Mouse (Mus musculus) left cerebral cortex, adult 9 months (tissue): Measurements from ENCODE around the gene Ldhal6b.
A peak's percentile ranks its signal among the peaks of the same experiment; 100 is the strongest.

Experiments
- DNase-seq, 2 experiments: peaks; one replicate each; pipeline ENCODE4 v3.0.0; 2022; ENCODE audit warnings: low spot score in 2 of 2

Ldhal6b gene

DNA sequence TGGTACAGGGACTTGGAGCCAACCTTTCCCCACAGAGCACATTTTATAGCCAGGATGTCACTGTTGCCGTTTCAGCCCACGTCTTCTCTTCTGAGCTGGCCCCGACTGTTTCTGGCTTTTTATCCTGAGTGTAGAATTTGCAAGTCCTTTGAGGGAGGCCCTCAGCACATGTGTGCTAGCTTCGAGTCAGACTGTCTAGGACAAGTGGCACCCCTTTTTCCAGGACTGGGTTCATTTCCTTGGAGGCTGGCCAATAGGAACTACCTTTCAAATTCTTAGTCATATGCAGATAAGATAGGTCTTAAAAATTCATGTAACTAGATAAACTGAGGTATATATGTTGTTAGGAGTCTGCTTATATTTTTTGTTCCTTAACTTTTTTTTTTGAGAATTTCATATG, 8.2 kb downstream of the Ldhal6b start:
- no peak for DNase-seq

DNA sequence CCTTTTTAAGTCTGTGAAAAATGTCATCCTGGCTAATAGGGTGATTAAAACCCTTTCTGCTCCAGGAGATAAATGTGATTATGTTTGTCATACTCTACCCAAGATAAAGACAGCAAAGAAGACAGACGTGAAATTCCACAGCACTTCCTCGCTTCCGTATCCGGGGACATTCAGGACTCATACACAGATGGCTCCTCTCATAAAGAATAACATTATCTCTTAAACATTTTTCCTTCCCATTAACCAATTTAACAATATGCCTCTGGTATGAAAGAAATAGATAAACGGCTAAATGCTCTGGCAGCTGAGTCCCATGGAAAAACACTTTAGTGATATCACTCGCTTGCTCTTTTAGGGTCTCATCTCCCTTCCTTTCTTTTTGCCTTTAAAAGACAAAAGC, 11.5 kb downstream of the Ldhal6b start:
- no peak for DNase-seq

- no peak for DNase-seq
Measured at GRCm38 (mm10) chr17:5406566-5406965, 12.0 kb downstream of the Ldhal6b start.

DNA sequence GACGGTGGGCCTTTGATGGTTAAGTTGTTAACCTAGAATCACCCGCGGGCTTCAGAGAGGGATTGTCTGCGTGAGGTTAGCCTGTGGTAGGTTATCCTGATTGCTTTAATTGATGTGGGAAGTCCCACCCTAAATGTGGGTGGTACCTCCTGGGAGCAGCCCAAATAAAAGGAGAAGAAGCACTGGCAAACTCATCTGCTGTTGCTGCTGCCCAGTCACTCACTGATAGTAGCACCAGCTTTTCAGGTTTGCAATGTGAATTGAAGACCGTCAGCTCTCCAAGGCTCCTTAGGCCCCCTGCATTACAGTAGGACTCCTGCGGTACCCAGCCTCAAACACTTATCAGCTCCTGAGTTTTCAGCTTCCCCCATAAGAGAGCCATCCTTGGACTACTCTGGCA, 14.7 kb downstream of the Ldhal6b start:
- DNase-seq: no peak

DNA sequence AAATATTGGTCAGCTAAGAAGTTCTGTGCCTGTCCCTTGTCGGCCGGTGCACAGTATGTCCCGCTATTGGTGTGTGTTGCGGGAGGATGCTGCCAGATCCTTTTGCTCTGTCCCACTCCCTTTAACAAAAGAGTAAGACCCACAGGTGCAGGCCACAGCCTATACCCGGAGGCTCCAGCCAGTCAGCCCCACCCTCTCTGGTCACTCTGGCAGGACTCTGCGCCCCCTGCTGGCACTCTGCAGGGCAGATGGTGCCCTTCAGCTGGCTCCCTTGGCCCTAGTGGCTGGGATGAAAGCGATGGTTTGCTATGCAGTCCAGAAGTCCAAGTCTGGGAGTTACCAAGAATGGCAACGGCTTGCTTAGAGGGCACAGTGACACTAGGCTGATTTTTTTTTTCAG, 15.9 kb downstream of the Ldhal6b start:
- DNase-seq: peak in 1 of 2 experiments; percentile 65

DNA sequence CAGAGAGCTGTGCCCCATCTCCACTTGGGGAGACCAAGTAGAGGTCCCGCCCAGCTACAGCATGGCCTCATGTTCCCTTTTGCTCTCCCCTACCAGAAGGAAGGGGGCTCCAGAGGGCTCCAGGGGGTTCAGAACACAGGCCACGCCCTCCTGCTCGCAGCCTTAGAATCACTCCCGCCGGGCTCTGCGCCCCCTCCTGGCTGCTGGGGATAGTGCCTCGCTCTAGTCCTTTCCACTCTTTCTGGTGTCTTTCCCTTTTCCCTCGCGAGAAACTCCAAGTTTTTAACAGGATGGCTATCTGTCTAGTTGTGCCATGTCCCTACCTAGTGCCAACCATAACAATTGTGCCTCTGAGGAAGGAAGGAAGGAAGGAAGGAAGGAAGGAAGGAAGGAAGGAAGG, 16.5 kb downstream of the Ldhal6b start:
- peak in 1 of 2 experiments; percentile 68 for DNase-seq

- DNase-seq: no peak
Measured at GRCm38 (mm10) chr17:5401288-5401687, 17.3 kb downstream of the Ldhal6b start.

DNA sequence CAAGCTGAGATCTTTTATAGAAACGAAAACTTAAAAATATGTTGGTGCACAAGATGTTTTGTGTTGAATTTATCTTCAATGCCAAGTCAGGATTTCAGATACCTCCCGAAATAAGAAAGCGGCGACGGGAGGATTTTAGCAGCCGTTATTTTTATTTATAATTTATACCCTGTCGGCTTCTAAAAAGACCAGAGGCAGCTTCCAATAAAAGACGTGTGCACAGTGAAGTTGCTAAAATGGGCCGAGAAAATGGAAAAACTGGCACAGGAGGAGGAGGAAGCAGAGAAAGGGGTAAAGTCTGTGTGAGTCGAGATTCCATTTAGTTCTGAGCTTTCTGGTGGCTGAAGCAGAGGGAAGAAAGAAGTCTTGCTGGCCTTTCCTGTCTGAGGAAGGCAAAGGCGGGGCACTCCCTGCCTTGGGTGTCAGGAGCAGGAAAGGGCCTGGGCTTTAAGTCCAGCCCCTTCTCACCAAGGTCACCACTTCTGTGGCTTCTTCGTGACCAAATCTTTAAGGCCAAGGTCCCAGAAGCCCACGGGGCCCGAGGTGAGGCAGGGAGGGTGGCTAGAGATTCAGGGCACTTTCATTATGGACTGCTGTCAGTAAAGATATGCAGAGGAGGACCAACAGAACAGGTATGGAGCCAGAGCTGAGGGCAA, 18.0 kb downstream of the Ldhal6b start:
- peak; percentile 44 to 64 for DNase-seq

GRCm38 (mm10) chr17:5397148-5398007, 21.2 kb downstream of the Ldhal6b start:
- DNase-seq: peak; percentile 61 to 91

DNA sequence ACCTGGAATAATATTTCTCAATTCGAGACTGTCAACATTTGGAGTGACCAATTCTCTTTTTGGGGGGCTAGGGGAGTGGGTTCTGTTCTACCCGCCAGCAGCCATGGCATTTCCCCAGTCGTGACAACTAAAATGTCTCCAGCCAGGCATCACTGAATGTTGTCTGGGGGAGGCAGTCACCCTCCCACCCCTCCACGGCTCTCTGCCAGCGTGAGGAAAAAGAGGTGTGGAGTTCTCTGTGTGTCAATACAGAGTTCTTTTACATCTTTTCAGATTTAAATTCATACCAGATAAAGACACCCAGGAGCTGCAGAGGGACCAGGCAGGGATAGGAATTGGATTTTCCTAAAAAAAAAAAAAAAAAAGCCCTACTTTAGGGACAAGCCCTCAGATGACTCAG, 22.4 kb downstream of the Ldhal6b start:
- no peak for DNase-seq

DNA sequence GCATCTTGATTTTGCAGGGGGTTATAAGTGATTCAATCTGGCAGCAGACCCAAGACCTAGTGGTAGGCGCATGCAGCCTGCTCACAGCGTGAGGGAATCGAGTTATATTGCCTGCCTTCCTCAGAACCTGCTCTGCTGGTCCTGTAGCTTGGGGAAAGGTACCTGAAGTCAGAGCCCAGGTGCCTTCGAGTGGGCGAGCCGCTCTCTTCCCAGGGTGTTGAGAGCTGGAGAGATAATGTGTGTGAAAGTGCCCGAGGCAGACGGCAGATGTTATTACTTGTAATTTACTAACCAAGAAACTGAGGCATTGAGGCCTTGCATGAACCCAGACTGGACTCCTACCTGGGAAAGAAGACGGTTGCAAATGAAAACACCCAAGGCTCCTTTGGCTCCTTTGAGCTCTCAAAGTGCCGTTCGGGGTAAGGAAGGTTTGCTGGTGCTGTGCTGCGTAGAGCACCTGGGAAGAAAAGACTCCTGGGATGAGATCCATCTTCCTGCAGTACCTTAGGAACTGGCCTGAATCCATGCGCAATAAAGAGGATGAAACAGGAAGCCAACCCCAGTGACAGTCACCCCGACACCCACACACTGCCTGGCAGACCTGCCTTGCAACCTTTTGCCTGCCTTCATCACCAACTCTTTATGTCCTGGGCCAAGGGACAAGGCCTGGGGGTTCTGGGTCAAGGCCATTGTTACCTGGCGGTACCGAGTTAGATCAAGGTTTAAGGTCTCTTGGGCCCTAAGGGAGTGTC, 22.9 kb downstream of the Ldhal6b start:
- no peak for DNase-seq

DNA sequence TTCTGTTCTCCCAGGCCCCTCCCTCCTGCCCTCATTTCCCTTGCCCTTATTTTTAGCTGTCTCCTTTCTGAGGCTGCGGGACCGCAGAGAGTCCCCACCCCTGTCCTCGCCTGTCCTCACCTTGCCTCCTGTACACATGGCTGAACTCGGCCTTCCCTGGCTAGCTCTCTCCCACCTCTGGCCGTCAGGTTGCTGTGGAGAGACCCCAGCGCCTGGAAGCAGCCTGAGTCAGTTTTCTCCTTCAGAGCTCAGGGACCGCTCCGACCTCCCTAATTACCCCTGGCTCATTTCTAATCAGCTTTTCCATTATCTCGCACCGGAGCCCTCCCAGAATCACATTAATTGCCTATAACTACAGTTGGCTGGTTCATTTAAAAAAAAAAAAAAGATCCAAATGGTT, 27.9 kb downstream of the Ldhal6b start:
- DNase-seq: no peak

DNA sequence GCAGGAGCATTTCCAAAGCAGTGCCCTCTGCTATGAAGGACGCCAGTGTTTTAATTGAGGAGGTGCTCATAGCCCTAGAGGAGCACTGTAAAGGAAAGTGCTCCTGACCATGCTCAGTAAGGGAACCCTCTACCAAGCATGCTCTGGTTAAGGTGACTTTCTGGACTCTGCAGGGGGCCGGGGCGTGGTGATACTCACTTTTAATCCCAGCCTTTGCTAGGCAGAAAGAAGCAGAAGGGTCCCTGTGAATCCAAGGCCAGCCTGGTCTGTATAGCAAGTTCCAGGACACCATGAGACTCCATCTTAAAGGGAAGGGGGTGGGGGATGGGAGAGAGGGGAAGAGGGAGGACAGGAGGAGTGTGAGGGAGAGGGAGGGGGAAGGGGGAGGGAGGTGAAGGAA, 30.2 kb downstream of the Ldhal6b start:
- no peak for DNase-seq

DNA sequence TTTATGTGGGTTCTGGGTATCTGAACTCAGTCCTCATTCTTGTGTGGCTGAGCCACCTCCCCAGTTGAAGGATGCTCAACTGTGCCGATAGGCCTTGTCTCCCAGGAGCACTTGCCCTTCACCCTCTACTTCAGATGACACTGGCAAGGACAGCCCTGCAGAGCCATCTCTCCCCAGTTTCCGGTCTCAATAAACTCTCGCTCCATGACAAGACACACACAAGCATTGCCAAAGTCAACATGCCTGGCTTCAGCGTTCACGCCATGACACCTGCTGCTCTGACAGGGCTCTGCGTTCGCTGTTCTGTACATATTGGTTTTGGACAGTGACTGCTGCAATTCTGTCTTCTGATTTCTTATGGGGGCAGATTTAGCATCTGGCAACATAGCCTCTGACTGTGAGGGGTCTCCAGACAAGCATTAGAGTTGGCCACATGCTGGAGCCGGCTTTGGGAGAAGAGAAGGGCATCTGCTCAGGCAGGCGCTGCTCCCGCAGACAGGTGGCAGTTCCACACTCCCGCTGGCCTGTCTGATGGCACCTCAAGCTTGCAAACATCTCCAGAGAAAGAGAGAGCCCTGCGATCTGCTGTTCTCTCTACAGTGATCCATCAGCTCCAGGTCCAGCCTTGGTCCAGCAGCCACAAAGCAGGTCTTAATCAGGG, 31.6 kb downstream of the Ldhal6b start:
- DNase-seq: no peak

- DNase-seq: no peak
Measured at GRCm38 (mm10) chr17:5385694-5386093, 32.9 kb downstream of the Ldhal6b start.

DNA sequence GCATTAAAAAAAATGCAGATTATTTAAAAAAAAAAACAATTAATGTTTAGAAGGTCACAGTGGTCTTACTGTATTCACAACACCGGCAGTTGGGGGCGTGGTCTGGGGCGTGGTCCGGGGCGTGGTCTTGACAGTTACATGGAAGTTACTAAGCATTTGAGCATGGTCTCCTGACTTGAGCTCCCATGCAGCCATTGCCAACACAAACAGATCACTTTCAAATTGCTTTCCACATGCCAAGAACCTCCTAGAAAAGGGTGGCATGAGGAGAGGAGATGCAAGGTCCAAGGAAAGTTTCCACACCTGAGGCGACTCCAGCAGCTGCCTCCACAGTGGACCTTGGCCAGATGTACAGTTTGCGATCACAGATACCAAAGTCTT, 40.6 kb downstream of the Ldhal6b start:
- DNase-seq: no peak

- DNase-seq: no peak
Measured at GRCm38 (mm10) chr17:5377151-5377929, 41.2 kb downstream of the Ldhal6b start.

GRCm38 (mm10) chr17:5372951-5373350, 45.6 kb downstream of the Ldhal6b start:
- DNase-seq: no peak

DNA sequence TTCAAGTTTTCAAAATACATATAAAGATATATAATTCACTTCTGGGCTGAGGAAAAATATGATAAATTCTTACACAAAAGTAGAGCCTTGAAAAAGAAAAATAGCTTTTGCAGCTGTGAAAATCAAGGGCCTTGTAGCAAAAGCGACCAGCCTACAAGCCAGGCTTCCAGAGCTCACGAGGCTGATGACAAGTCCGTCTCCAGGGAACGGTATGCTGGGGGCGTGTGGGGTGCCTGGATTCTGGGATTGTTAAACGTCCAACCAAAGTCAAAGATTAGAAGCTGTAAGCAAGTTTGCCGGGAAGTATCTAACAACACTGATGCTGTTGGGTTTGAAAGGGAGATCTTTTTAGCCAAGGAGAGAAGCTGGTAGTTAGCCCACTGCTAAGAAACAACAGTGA, 47.0 kb downstream of the Ldhal6b start:
- peak in 1 of 2 experiments; percentile 26 for DNase-seq

GRCm38 (mm10) chr17:5371032-5371431, 47.5 kb downstream of the Ldhal6b start:
- no peak for DNase-seq
